In genomic region chr9:32323610-32324009, GRCm38 (mm10) we compare ENCODE assay signal across 19 mouse cellular contexts. TPM values are rescaled to one million over a fixed set of nuclear protein-coding genes. Genes with fewer than 3 reads are reported as not detected.
"Had no signal": no experiment of that assay in that cellular context is flagged by ENCODE, and none has a peak within 500 bp of the region (broad histone marks: within the 10 kb centered on the region; RNA-seq: fewer than 3 reads in every experiment).

No protein-coding gene starts in this region.

- H3K4me3 ChIP-seq: limb, embryonic 12.5 days; midbrain, embryonic 12.5 days; neural tube, embryonic 13.5 days had no signal

- ATAC-seq: lung, postnatal 0 days had no signal

- H3K9ac ChIP-seq: limb, embryonic 12.5 days; liver, embryonic 14.5 days; midbrain, embryonic 12.5 days; neural tube, embryonic 13.5 days had no signal

- H3K4me1 ChIP-seq: neural tube, embryonic 13.5 days had no signal

- H3K27me3 ChIP-seq: limb, embryonic 12.5 days; midbrain, embryonic 12.5 days; neural tube, embryonic 13.5 days had no signal

- H3K4me2 ChIP-seq: limb, embryonic 12.5 days; midbrain, embryonic 12.5 days; neural tube, embryonic 13.5 days had no signal

- DNase-seq: kidney, adult 8-10 months; kidney, postnatal 36 days; layer of hippocampus, adult 9-11 months; lung, adult 18-20 months; right cerebral cortex, adult 18-20 months; right cerebral cortex, postnatal 25 days; thymus, postnatal 36 days had no signal

- H3K27ac ChIP-seq: limb, embryonic 12.5 days; liver, embryonic 14.5 days; midbrain, embryonic 12.5 days; neural tube, embryonic 13.5 days had no signal

- H3K9me3 ChIP-seq: limb, embryonic 12.5 days; midbrain, embryonic 12.5 days; neural tube, embryonic 13.5 days had no signal

- H3K36me3 ChIP-seq: limb, embryonic 12.5 days; midbrain, embryonic 12.5 days; neural tube, embryonic 13.5 days had no signal

RNA-seq across cellular contexts. Expression of gene Kcnj5, which starts 20.5 kb away (rescaled TPM):
- polyA plus RNA-seq: thymus, postnatal 0 days had no signal

RNA-seq across cellular contexts. Expression of gene Kcnj1, which starts 48.7 kb away (rescaled TPM):
- total RNA-seq: layer of hippocampus, adult 18-20 months; left cerebral cortex, postnatal 36 days; liver, adult 2 months; megakaryocyte-erythroid progenitor cell, adult 5-6 weeks had no signal
- polyA plus RNA-seq: limb, embryonic 12.5 days; liver, adult 2 months; liver, embryonic 14.5 days; lung, postnatal 0 days; midbrain, embryonic 12.5 days; neural tube, embryonic 13.5 days; small intestine, adult 2 months; stomach, embryonic 16.5 days; thymus, postnatal 0 days had no signal
